14 mouse cellular contexts compared by ENCODE assay signal in genomic region chr19:45230201-45230611, GRCm38 (mm10). TPM values are rescaled to one million over a fixed set of nuclear protein-coding genes. Genes with fewer than 3 reads are reported as not detected.
DNase-seq lines count a peak whose midpoint lies in the region; ATAC-seq lines count a peak whose summit lies in the region.
"Had no signal": no experiment of that assay in that cellular context is flagged by ENCODE, and none has a peak within 500 bp of the region (broad histone marks: within the 10 kb centered on the region; RNA-seq: fewer than 3 reads in every experiment).

No protein-coding gene starts in this region.

- H3K9me3 ChIP-seq in kidney, embryonic 16.5 days (ENCODE audit: low read length): no peaks in the 10 kb centered on the region
- H3K9me3 ChIP-seq in hindbrain, embryonic 10.5 days: no peaks in the 10 kb centered on the region
- H3K9me3 ChIP-seq in limb, embryonic 11.5 days (ENCODE audit: control insufficient read depth, low read length): no peaks in the 10 kb centered on the region
- H3K9me3 ChIP-seq: forebrain, embryonic 12.5 days had no signal

- no peak overlapping the region for H3K4me3 ChIP-seq in kidney, embryonic 16.5 days (ENCODE audit: low read length)
- peak overlapping the region; percentile 32; the same call in 1 of the 2 replicates for H3K4me3 ChIP-seq in hindbrain, embryonic 10.5 days
- peak overlapping the region; percentile 5; the same call in 1 of the 2 replicates for H3K4me3 ChIP-seq in limb, embryonic 11.5 days (ENCODE audit: low read depth, low read length)

- H3K4me2 ChIP-seq in kidney, embryonic 16.5 days (replicated peaks; ENCODE audit: low read depth, low read length): no peak overlapping the region
- peak overlapping the region; percentile 20; the same call in 1 of the 2 replicates for H3K4me2 ChIP-seq in limb, embryonic 11.5 days (ENCODE audit: low read depth, severe bottlenecking)

- H3K27me3 ChIP-seq in kidney, embryonic 16.5 days (ENCODE audit: insufficient read depth, low read length): peaks cover 99% of the 10 kb centered on the region
- H3K27me3 ChIP-seq in hindbrain, embryonic 10.5 days (ENCODE audit: insufficient read depth, poor library complexity, severe bottlenecking): peaks cover 100% of the 10 kb centered on the region
- H3K27me3 ChIP-seq in limb, embryonic 11.5 days (ENCODE audit: control insufficient read depth, insufficient read depth, low read length): peaks cover 97% of the 10 kb centered on the region

- H3K36me3 ChIP-seq in kidney, embryonic 16.5 days (ENCODE audit: insufficient read depth, low read length): no peaks in the 10 kb centered on the region
- H3K36me3 ChIP-seq in hindbrain, embryonic 10.5 days: no peaks in the 10 kb centered on the region
- H3K36me3 ChIP-seq in limb, embryonic 11.5 days (ENCODE audit: control insufficient read depth, insufficient read depth, low read length): no peaks in the 10 kb centered on the region
- H3K36me3 ChIP-seq: forebrain, embryonic 12.5 days had no signal

- H3K9ac ChIP-seq in kidney, embryonic 16.5 days (replicated peaks; ENCODE audit: low read length): no peak overlapping the region
- 0 out of 2 replicates have a peak overlapping the region, but pooled peaks have one; percentile 12 for H3K9ac ChIP-seq in limb, embryonic 11.5 days (ENCODE audit: low read length)

- no peak overlapping the region for H3K27ac ChIP-seq in kidney, embryonic 16.5 days (ENCODE audit: low read length)
- no peak overlapping the region for H3K27ac ChIP-seq in hindbrain, embryonic 10.5 days
- no peak overlapping the region for H3K27ac ChIP-seq in limb, embryonic 11.5 days (replicated peaks; ENCODE audit: low read depth, low read length)
- H3K27ac ChIP-seq: forebrain, embryonic 12.5 days; macrophage had no signal

- no peak for ATAC-seq in kidney, embryonic 16.5 days (ENCODE audit: low FRiP score, low TSS enrichment)
- ATAC-seq in limb, embryonic 11.5 days (ENCODE audit: insufficient number of reproducible peaks, low FRiP score, low TSS enrichment, low read depth): no peak
- ATAC-seq: activated CD4-positive, CD25-positive, alpha-beta regulatory T cell, adult 4 months had no signal

- under 1% methylated on average over 20 of the region's 20 CpGs for WGBS in kidney, embryonic 16.5 days
- WGBS in hindbrain, embryonic 10.5 days: under 1% methylated on average over 20 of the region's 20 CpGs
- under 1% methylated on average over 20 of the region's 20 CpGs for WGBS in limb, embryonic 11.5 days

- DNase-seq in kidney, postnatal 4 days: peak; percentile 25 to 42
- DNase-seq in hindbrain, embryonic 10.5 days (ENCODE audit: low spot score): peak; percentile 53
- DNase-seq in limb, embryonic 11.5 days (ENCODE audit: low spot score): peak; percentile 57
- peak; percentile 40 for DNase-seq in retina, postnatal 1 day
- DNase-seq in frontal cortex, postnatal 36 days (ENCODE audit: low spot score in 2 of 2): no peak
- DNase-seq in layer of hippocampus, adult 8-10 months (ENCODE audit: low spot score in 2 of 2): no peak

- H3K4me1 ChIP-seq in kidney, embryonic 16.5 days (ENCODE audit: insufficient read depth, low read length): peaks cover 27% of the 10 kb centered on the region
- peaks cover 49% of the 10 kb centered on the region for H3K4me1 ChIP-seq in hindbrain, embryonic 10.5 days (replicated peaks)
- H3K4me1 ChIP-seq in limb, embryonic 11.5 days (ENCODE audit: control insufficient read depth, insufficient read depth, low read length): peaks cover 5% of the 10 kb centered on the region

RNA-seq across cellular contexts. Expression of gene Lbx1, which starts 5.4 kb away (rescaled TPM):
- polyA plus RNA-seq in kidney, embryonic 16.5 days (2015; fragmentation: Nextera tagmentation; extraction: Ambion mirVana): not detected in 2 replicates
- polyA plus RNA-seq in hindbrain, embryonic 10.5 days (2016; fragmentation: Nextera tagmentation; extraction: Ambion mirVana): 1.4 and 8.9 TPM in 2 replicates
- 5.0 and 5.1 TPM in 2 replicates for polyA plus RNA-seq in limb, embryonic 11.5 days (2014; fragmentation: Nextera tagmentation; extraction: Ambion mirVana)
- total RNA-seq in layer of hippocampus, adult 8-10 months (2022): not detected
- polyA plus RNA-seq: activated CD4-positive, CD25-positive, alpha-beta regulatory T cell, adult 4 months; cortical plate, adult 2 months; forebrain, embryonic 12.5 days; heart, embryonic 14.5 days; large intestine, adult 2 months; macrophage; testis, adult 2 months had no signal

Comparison
In these comparisons a context has a peak if more than half of its experiments do, and no peak if none do; other contexts are left out.
1. DNase-seq: peak in kidney, postnatal 4 days (2 of 2), hindbrain, embryonic 10.5 days (single experiment), limb, embryonic 11.5 days (single experiment) and retina, postnatal 1 day (single experiment); none in frontal cortex, postnatal 36 days (0 of 2) and layer of hippocampus, adult 8-10 months (0 of 2).